Mouse (Mus musculus): ENCODE results near the gene Clcc1. TPM values are rescaled to one million over a fixed set of nuclear protein-coding genes. Genes with fewer than 3 reads are reported as not detected.

The Clcc1 gene
- polyA plus RNA-seq, 1 experiment from 2014 or later, result 64.8 TPM

DNA sequence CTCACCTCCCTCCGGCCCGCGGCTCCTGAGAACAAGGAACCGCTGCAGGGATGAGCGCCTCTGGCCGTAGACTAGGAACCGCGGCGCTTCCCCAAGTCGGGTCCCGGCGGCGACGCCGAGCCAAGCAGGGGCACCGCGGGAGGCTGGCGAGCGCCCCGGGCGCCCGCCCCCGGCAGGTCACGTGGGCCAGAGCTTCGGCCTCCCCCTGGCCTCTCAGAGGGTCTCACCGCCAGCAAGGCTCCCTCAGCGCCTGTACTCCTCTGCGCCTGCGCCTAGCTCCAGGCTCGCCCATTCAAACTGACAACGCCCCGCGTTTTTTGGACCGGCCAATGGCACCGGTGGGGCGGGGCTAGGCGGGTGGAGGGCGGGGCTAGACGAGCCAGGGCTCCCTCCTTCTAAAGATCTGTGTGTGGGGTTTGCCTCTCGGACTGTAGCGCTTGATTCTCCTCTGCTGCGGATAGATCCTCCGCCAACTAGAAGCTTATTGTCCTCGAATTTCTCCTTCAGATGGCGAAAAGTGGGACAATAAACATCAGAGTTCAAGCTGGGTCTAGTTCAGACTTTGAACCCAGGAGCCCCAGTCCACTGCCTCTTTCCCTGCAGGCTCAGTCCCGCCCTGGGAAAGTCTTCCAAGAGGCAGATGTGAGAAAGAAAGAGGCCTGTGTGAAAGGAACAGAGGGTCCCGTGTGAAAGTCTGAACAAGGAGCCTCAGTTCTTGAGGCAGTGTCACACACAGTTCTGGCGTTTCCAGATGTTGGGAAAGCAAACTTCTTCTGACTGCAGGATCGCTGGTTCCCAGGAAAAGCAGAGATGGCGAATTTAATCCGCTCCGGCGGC, 68.5 kb downstream of the Clcc1 start, which contains the start of gene Gpsm2:
TSS of gene Gpsm2 (minus strand) at position 274 of the 837 bp plus-strand sequence.
- Histone ChIP-seq H3K36me3 (ENCODE audit: insufficient read depth, low read length) (no peaks in the 10 kb centered on the region), H3K9ac (ENCODE audit: low read depth, low read length) (peak within 1 kb of the TSS; percentile 81), H3K4me3 (replicated peaks; ENCODE audit: low read depth, low read length) (peak within 1 kb of the TSS; percentile 76), H3K27ac (peak within 1 kb of the TSS; percentile 78), H3K27me3 (ENCODE audit: insufficient read depth, low read length) (no peaks in the 10 kb centered on the region), H3K4me2 (ENCODE audit: low read length) (peak within 1 kb of the TSS; percentile 80), H3K9me3 (replicated peaks; ENCODE audit: low read length) (no peaks in the 10 kb centered on the region), H3K4me1 (replicated peaks; ENCODE audit: insufficient read depth, low read length) (0 out of 2 replicates have a peak, but pooled peaks cover 3% of the 10 kb centered on the region)
- WGBS, result 4% methylated on average over 52 of the region's 53 CpGs
- DNase-seq (ENCODE audit: low spot score) (peak; percentile 99), ATAC-seq (replicated peaks; ENCODE audit: low FRiP score, low read depth) (peak; percentile 98)
- TF ChIP-seq CTCF (IDR thresholded peaks at IDR 0.05; ENCODE audit: low read depth), result no peak

DNA sequence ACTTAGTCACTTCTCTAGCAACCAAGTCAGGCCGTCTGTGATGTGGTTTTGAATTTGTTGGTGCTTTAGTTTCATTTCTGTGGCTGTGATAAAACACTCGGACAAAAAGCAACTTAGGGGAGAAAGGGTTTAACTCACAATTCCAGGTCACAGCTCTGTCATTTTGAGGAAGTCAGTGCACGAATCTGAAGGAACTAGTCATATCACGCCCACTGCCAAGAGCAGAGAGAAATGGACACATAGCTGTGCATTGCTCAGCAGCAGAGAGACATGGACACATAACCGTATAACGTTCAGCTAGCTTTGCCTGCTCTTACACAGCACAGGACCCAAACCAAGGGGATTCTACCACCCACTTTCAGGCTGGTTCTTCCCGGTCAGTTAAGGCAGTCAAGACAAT, 72.7 kb downstream of the Clcc1 start:
- DNase-seq (ENCODE audit: low spot score) (no peak), ATAC-seq (replicated peaks; ENCODE audit: low FRiP score, low read depth) (no peak)
- Histone ChIP-seq H3K9me3 (replicated peaks; ENCODE audit: low read length) (no peaks in the 10 kb centered on the region), H3K36me3 (ENCODE audit: insufficient read depth, low read length) (no peaks in the 10 kb centered on the region), H3K27ac (no peak overlapping the region), H3K4me2 (ENCODE audit: low read length) (no peak overlapping the region), H3K4me1 (replicated peaks; ENCODE audit: insufficient read depth, low read length) (no peaks in the 10 kb centered on the region), H3K27me3 (ENCODE audit: insufficient read depth, low read length) (no peaks in the 10 kb centered on the region), H3K4me3 (replicated peaks; ENCODE audit: low read depth, low read length) (no peak overlapping the region), H3K9ac (ENCODE audit: low read depth, low read length) (no peak overlapping the region)
- TF ChIP-seq CTCF (IDR thresholded peaks at IDR 0.05; ENCODE audit: low read depth), result no peak
- 85% methylated on average over 7 of the region's 7 CpGs for WGBS

DNA sequence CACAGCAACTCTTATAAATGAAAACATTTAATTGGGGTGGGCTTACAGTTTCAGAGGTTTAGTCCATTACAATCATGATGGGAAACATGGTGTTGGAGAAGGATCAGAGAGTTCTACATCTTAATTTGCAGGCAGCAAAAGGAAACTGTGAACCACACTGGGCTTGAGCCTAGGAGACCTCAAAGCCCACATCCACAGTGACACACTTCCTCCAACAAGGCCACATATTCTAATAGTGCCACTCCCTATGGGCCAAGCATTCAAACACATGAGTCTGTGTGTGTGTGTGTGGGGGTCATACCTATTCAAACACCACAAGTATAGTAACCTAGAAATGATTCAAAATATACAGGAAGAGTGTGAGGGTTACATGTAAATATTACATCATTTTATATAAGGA, 73.6 kb downstream of the Clcc1 start:
- no peak overlapping the region for H3K27ac ChIP-seq
- H3K9ac ChIP-seq (ENCODE audit: low read depth, low read length), result no peak overlapping the region
- no peaks in the 10 kb centered on the region for H3K27me3 ChIP-seq (ENCODE audit: insufficient read depth, low read length)
- no peaks in the 10 kb centered on the region for H3K4me1 ChIP-seq (replicated peaks; ENCODE audit: insufficient read depth, low read length)
- no peaks in the 10 kb centered on the region for H3K36me3 ChIP-seq (ENCODE audit: insufficient read depth, low read length)
- no peaks in the 10 kb centered on the region for H3K9me3 ChIP-seq (replicated peaks; ENCODE audit: low read length)
- no peak overlapping the region for H3K4me3 ChIP-seq (replicated peaks; ENCODE audit: low read depth, low read length)
- no peak overlapping the region for H3K4me2 ChIP-seq (ENCODE audit: low read length)
- ATAC-seq (replicated peaks; ENCODE audit: low FRiP score, low read depth) (no peak), DNase-seq (ENCODE audit: low spot score) (no peak)
- TF ChIP-seq CTCF (IDR thresholded peaks at IDR 0.05; ENCODE audit: low read depth), result no peak

DNA sequence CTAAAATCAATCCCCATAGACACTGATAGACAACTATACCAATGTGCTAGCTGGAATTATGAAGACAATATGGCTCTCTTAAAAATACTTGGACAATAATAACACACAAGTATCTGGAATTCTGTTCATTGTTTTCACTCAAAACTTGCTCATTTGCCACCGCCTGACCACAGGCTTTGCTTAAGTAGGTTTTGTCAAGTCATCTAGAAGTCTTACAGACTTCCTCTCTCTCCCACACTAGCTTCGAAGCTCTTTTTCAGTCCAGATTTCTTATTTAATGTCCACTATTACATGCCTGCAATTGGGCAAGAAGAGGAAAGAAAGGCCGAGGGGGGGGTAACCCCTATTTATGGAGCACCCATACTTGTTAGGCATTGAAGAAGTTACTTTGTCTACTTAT, 74.1 kb downstream of the Clcc1 start:
- no peak for ATAC-seq (replicated peaks; ENCODE audit: low FRiP score, low read depth)
- H3K27me3 ChIP-seq (ENCODE audit: insufficient read depth, low read length), result no peaks in the 10 kb centered on the region
- no peaks in the 10 kb centered on the region for H3K36me3 ChIP-seq (ENCODE audit: insufficient read depth, low read length)
- DNase-seq (ENCODE audit: low spot score), result no peak
- H3K9ac ChIP-seq (ENCODE audit: low read depth, low read length), result no peak overlapping the region
- H3K4me1 ChIP-seq (replicated peaks; ENCODE audit: insufficient read depth, low read length), result no peaks in the 10 kb centered on the region
- WGBS, result 93% methylated on average over 3 of the region's 3 CpGs
- H3K9me3 ChIP-seq (replicated peaks; ENCODE audit: low read length), result no peaks in the 10 kb centered on the region
- H3K27ac ChIP-seq, result no peak overlapping the region
- no peak overlapping the region for H3K4me3 ChIP-seq (replicated peaks; ENCODE audit: low read depth, low read length)
- TF ChIP-seq CTCF (IDR thresholded peaks at IDR 0.05; ENCODE audit: low read depth), result no peak
- no peak overlapping the region for H3K4me2 ChIP-seq (ENCODE audit: low read length)

Other genes starting within 250 kb of the Clcc1 start
- gene Celsr2, start 238.4 kb upstream of the Clcc1 start, polyA plus RNA-seq (2015; fragmentation: Nextera tagmentation; extraction: Ambion mirVana), result 15.1 and 16.9 TPM in 2 replicates
- 118 and 135 TPM in 2 replicates for gene Sars, start 208.7 kb upstream of the Clcc1 start, polyA plus RNA-seq (2015; fragmentation: Nextera tagmentation; extraction: Ambion mirVana)
- not detected in 2 replicates for gene 1700013F07Rik, start 119.8 kb upstream of the Clcc1 start, polyA plus RNA-seq (2015; fragmentation: Nextera tagmentation; extraction: Ambion mirVana)
- gene 5330417C22Rik, start 117.4 kb upstream of the Clcc1 start, polyA plus RNA-seq (2015; fragmentation: Nextera tagmentation; extraction: Ambion mirVana), result 1.6 and 1.7 TPM in 2 replicates
- gene Tmem167b, start 91.4 kb upstream of the Clcc1 start, polyA plus RNA-seq (2015; fragmentation: Nextera tagmentation; extraction: Ambion mirVana), result 33.5 and 35.8 TPM in 2 replicates
- 38.3 and 40.8 TPM in 2 replicates for gene Taf13, start 82.2 kb upstream of the Clcc1 start, polyA plus RNA-seq (2015; fragmentation: Nextera tagmentation; extraction: Ambion mirVana)
- 5.9 and 6.8 TPM in 2 replicates for gene Wdr47, start 62.6 kb upstream of the Clcc1 start, polyA plus RNA-seq (2015; fragmentation: Nextera tagmentation; extraction: Ambion mirVana)
- gene Gpsm2, start 68.4 kb downstream of the Clcc1 start, polyA plus RNA-seq (2015; fragmentation: Nextera tagmentation; extraction: Ambion mirVana), result 26.7 and 29.0 TPM in 2 replicates
- not detected in 2 replicates for gene Aknad1, start 85.7 kb downstream of the Clcc1 start, polyA plus RNA-seq (2015; fragmentation: Nextera tagmentation; extraction: Ambion mirVana)
- 35.5 and 37.6 TPM in 2 replicates for gene Stxbp3, start 186.6 kb downstream of the Clcc1 start, polyA plus RNA-seq (2015; fragmentation: Nextera tagmentation; extraction: Ambion mirVana)
- 0.04 TPM in 1 of 2 replicates, not detected in the other for gene Fndc7, start 236.1 kb downstream of the Clcc1 start, polyA plus RNA-seq (2015; fragmentation: Nextera tagmentation; extraction: Ambion mirVana)